Mouse (Mus musculus): ENCODE measurements around the gene Hist1h2bk. TPM values are rescaled to one million over a fixed set of nuclear protein-coding genes. Genes with fewer than 3 reads are reported as not detected.

Gene Hist1h2bk
- polyA plus RNA-seq, 1 experiment from 2014 or later = 19.4 TPM

DNA sequence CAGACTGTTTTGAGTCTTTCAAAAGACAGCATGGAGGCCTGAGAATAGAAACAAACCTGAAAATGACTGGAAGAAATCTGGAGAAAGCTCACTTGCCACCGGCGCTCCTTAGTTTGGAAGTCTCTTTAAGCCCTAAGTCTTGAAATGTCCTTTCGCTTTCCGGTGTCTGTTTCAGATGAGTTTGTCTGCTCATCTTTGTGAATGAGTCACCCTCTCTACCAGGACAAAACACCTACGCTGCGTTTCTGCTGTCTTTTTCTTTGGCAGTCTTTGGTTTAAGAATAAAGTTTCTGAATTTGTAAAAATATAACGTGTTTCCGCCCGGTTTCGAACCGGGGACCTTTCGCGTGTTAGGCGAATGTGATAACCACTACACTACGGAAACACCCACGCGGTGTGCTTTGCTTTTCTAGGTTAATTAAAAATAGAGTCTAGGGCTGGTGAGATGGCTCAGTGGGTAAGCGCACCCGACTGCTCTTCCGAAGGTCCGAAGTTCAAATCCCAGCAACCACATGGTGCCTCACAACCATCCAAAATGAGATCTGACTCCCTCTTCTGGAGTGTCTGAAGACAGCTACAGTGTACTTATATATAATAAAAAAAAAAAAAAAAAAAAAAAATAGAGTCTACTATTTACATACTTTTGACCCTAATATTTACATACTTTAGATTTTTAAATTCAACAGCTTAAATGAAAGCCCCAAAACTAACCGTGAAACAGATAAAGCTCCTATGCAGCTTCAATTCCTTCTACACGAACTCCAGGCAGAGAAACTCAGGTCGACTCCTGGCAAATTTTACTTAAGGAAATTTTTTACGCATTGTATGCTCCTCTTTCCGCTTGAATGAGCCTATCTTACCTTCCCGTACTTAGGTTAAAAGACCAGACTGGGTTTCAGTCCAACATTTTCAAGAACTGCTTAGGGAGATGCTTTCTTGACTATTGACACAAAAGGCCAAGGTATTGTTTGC, 19.9 kb upstream of the Hist1h2bk start:
- Histone ChIP-seq H3K9me3 (no peaks in the 10 kb centered on the region), H3K36me3 (no peaks in the 10 kb centered on the region), H3K27ac (no peak overlapping the region), H3K4me3 (no peak overlapping the region), H3K4me2 (replicated peaks) (no peak overlapping the region), H3K9ac (no peak overlapping the region), H3K27me3 (peaks cover 60% of the 10 kb centered on the region), H3K4me1 (no peaks in the 10 kb centered on the region)
- 16% methylated on average over 27 of the region's 27 CpGs for WGBS
- ATAC-seq (ENCODE audit: insufficient number of reproducible peaks, insufficient read depth, low FRiP score, low TSS enrichment) = no peak

DNA sequence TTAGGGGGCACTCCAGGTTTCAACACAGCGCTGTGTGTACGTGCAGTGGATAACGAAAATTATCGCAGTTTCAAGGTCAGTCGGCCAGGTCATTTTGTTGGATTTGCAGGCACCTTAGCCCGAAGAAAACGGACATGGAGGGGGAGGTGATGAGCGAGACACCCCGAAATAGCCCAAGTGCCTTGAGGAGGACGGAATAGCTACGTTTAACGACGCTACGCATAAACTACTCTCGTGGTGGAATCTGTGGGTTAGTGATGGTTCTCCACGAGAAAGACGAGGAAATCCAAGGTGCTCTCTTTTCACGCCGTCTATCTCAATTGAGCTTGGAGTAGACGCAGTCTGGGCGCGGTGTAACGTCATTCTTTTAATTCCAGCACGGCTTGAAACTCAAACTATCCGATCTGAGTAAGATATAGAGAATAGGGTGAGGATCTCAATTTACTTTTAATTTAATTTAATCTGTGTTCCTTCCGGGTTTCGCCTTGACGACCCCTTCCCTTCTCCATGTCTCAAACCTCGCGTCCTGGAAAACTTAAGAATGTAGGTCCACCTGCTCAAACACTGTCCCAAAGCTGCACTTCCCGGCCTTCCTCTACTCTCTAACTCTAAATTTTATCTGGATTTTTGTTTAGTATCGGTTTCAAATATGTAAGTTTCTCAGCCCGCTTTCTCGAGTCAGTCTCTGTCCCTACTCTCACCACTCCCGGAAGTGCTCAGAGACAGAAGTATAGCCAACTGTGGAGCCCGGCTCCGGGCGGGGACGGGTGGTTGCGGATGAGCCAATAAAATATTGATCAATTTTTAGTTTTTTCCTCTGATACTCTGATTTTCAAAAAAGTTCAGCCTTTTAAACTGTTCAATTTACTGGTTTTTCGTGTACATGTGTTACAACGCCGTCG, 15.5 kb upstream of the Hist1h2bk start:
- no peak overlapping the region for H3K9ac ChIP-seq
- no peaks in the 10 kb centered on the region for H3K4me1 ChIP-seq
- H3K27ac ChIP-seq = no peak overlapping the region
- peak overlapping the region; percentile 43 for H3K4me3 ChIP-seq
- H3K4me2 ChIP-seq (replicated peaks) = peak overlapping the region; percentile 60
- WGBS = under 1% methylated on average over 44 of the region's 44 CpGs
- peaks cover 26% of the 10 kb centered on the region for H3K27me3 ChIP-seq
- no peaks in the 10 kb centered on the region for H3K9me3 ChIP-seq
- no peak for ATAC-seq (ENCODE audit: insufficient number of reproducible peaks, insufficient read depth, low FRiP score, low TSS enrichment)
- H3K36me3 ChIP-seq = no peaks in the 10 kb centered on the region

DNA sequence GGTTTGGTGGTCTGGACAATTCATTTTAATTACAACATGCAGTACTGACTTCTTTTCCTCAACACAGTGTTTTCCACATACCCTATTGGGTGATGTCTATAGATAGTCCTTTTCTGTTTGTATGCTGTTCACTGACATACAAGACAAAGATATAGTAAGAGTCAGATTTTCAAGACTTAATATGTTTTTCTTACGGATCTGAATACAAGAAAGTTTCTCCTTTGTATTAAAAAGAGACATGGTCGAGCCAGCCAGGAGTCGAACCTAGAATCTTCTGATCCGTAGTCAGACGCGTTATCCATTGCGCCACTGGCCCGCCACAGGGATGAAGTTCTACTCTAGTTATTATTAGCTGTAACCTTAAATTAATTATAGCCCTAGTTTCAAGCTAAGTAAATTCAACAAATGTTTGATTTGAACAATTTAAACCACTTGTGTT, 14.8 kb upstream of the Hist1h2bk start:
- Histone ChIP-seq H3K27me3 (peaks cover 21% of the 10 kb centered on the region), H3K4me3 (peak overlapping the region; percentile 43), H3K36me3 (no peaks in the 10 kb centered on the region), H3K4me2 (replicated peaks) (peak overlapping the region; percentile 60), H3K9ac (no peak overlapping the region), H3K9me3 (no peaks in the 10 kb centered on the region), H3K27ac (no peak overlapping the region), H3K4me1 (no peaks in the 10 kb centered on the region)
- 0% methylated on average over 8 of the region's 8 CpGs for WGBS
- no peak for ATAC-seq (ENCODE audit: insufficient number of reproducible peaks, insufficient read depth, low FRiP score, low TSS enrichment)

DNA sequence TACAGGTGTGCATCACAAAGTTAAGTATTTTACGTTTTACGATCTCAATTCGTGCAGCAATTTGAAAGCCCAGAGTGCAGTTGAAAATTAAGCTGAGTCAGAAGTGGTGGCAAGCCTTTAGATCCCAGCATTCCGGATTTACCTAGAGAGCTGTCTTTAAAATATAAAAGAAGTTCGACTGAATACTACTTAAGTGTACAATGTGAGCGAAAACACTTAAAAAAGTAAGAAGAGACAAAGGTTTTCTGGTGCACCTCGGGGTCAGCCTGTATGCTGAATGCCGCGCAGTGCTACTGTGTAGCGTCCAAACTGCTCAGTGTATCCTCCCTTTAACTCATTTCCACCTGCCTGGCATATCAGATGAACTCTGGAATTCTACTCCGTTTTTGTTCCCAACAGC, 14.1 kb upstream of the Hist1h2bk start:
- Histone ChIP-seq H3K27me3 (peaks cover 21% of the 10 kb centered on the region), H3K9me3 (no peaks in the 10 kb centered on the region), H3K36me3 (no peaks in the 10 kb centered on the region), H3K9ac (peak overlapping the region; percentile 38; the same call in 1 of the 2 replicates), H3K4me3 (peak overlapping the region; percentile 43), H3K4me1 (no peaks in the 10 kb centered on the region), H3K27ac (no peak overlapping the region), H3K4me2 (replicated peaks) (peak overlapping the region; percentile 60)
- under 1% methylated on average over 11 of the region's 11 CpGs for WGBS
- ATAC-seq (ENCODE audit: insufficient number of reproducible peaks, insufficient read depth, low FRiP score, low TSS enrichment) = no peak

DNA sequence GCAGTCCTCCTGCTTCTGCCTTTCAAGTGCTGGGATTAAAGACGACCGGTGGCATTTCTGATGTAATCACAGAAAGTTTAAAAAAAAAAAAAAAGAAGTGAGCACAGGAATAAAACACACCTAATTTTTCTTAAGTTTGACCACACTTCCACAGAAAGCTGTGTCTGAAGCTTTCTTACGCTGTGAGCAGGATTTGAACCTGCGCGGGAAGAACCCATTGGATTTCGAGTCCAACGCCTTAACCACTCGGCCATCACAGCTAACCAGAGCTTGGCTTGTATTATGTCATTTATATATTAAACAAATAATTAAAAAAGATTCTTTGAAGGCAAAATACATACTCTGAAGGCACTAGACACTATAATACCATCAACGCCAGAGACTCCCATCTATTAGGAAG, 13.4 kb upstream of the Hist1h2bk start:
- Histone ChIP-seq H3K4me1 (no peaks in the 10 kb centered on the region), H3K9me3 (no peaks in the 10 kb centered on the region), H3K4me3 (peak overlapping the region; percentile 43), H3K27me3 (peaks cover 21% of the 10 kb centered on the region), H3K4me2 (replicated peaks) (peak overlapping the region; percentile 60), H3K36me3 (no peaks in the 10 kb centered on the region), H3K9ac (no peak overlapping the region), H3K27ac (no peak overlapping the region)
- ATAC-seq (ENCODE audit: insufficient number of reproducible peaks, insufficient read depth, low FRiP score, low TSS enrichment) = no peak
- under 1% methylated on average over 9 of the region's 9 CpGs for WGBS

DNA sequence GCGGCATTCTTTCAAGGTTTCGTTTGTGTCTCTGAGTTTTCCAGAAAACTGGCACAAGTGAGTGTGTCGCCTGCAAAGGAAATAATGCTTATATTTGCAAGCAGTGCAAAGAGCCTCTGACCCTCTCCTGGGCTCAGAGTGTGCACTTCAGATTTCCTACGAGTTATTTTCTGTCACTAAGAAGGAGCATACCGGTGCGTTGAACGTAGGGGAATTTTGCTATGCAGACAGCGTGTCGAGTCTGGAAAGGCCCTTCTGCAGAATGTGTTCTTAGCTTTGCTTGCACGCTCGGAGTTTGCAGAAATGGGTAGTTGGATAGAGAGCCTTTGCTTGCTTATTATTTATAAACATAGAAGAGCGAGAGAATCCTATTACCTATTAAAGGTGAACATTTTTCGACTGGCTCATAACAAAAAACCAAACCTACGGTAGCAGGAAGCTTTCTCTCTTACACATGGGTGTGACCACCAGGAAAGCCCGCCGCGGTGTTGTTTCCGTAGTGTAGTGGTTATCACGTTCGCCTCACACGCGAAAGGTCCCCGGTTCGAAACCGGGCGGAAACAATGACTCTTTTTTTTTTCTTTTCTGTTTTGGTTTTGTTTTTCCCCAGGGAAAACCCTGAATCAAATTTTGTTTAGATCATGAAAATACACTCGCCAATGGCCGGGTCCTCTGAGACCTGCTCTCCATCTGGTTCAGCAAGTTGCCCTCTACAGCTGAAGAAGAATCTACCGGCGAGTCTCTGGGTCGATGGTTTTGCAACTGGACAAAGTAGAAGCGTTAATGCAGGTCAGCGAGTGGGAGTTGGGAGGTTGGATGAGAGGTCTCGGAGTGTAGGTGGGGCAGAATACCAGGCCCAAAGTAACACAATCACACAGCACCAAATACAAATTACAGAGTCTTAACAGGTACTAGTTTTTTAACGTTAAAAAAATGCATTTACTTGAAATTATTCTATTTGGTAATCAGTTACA, 9.3 kb upstream of the Hist1h2bk start:
- Histone ChIP-seq H3K9ac (peak overlapping the region; percentile 42; the same call in 1 of the 2 replicates), H3K9me3 (no peaks in the 10 kb centered on the region), H3K4me2 (replicated peaks) (peak overlapping the region; percentile 55), H3K4me1 (no peaks in the 10 kb centered on the region), H3K4me3 (peak overlapping the region; percentile 46), H3K27me3 (no peaks in the 10 kb centered on the region), H3K36me3 (no peaks in the 10 kb centered on the region), H3K27ac (no peak overlapping the region)
- WGBS = 1% methylated on average over 35 of the region's 35 CpGs
- no peak for ATAC-seq (ENCODE audit: insufficient number of reproducible peaks, insufficient read depth, low FRiP score, low TSS enrichment)

DNA sequence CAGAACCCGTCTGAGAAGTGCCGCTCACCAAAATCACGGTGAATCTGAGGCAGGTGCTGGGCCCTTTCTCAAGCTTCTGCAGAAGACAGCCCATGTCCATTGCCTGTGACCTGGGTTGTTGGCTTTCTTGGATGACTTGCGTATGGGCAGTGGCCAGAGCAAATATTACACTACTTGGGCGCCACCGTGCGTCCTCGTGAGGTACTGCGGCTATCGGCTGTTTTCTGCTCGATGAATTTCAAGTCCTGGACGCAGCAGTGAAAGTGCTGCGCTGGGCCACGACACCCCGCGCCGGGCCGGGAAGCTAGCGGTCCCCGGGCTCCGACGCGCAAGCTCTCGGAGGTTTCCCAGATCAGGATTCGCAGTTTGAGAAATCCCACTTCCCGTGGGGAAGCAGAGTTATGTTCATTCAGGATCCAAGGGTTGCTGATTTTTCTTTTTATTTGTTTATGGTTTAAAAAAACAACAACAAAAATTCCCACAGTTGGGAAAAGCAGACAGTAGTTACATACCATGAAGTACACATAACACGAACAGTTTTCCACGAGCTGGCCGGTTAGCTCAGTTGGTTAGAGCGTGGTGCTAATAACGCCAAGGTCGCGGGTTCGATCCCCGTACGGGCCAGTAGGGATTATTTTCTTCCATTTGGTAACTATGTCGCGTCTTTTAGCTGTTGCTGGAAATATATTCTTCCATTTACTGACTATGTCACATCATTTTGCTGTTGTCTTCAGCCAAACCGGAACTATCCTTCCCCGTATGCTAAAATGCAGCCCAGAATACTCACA, 6.8 kb upstream of the Hist1h2bk start:
- WGBS = 1% methylated on average over 40 of the region's 40 CpGs
- Histone ChIP-seq H3K9ac (peak overlapping the region; percentile 63), H3K4me1 (peaks cover 2% of the 10 kb centered on the region; the same call in 1 of the 2 replicates), H3K9me3 (no peaks in the 10 kb centered on the region), H3K27ac (peak overlapping the region; percentile 66; the same call in 1 of the 2 replicates), H3K4me2 (replicated peaks) (peak overlapping the region; percentile 55), H3K36me3 (no peaks in the 10 kb centered on the region), H3K27me3 (no peaks in the 10 kb centered on the region), H3K4me3 (peak overlapping the region; percentile 46)
- 0 out of 2 replicates have a peak, but pooled peaks have one; percentile 29 for ATAC-seq (ENCODE audit: insufficient number of reproducible peaks, insufficient read depth, low FRiP score, low TSS enrichment)

DNA sequence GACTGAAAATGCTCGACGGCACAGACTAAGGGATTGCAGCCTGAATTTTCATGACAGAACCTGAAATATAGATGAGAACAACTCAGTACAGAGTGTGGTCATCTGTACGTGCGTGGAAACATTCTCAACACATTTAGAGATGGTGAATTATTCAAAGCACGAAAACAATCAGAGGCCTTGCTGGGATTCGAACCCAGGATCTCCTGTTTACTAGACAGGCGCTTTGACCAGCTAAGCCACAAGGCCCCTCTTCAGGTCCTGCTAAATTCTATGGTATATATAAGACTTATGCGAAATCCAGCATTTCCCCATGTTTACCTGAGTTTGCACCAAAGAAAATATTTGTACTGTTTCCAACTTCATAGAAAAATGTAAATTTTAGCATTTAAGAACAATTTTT, 5.7 kb upstream of the Hist1h2bk start:
- Histone ChIP-seq H3K4me2 (replicated peaks) (no peak overlapping the region), H3K9ac (no peak overlapping the region), H3K27me3 (no peaks in the 10 kb centered on the region), H3K27ac (no peak overlapping the region), H3K4me1 (peaks cover 11% of the 10 kb centered on the region; the same call in 1 of the 2 replicates), H3K4me3 (no peak overlapping the region), H3K36me3 (no peaks in the 10 kb centered on the region), H3K9me3 (no peaks in the 10 kb centered on the region)
- no peak for ATAC-seq (ENCODE audit: insufficient number of reproducible peaks, insufficient read depth, low FRiP score, low TSS enrichment)
- 23% methylated on average over 8 of the region's 8 CpGs for WGBS

DNA sequence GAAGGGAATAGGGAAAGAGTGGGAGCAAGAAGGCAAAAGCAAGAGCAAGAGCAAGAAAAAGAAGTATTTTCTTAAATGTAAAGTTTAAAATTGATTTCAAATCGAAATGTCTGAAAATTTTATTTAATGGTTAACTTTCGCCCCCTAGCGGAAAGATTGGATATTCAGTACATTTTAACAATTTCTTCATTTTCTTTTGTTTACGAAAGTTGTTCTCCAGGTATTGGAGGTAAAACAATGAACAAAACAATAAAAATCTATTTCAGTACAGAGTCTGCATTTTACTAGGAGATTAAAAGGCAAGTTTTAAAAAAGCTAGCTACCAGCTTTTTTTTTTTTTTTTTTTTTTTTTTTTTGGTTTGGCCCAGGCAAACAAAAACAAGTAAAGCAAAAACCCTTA, 5.2 kb upstream of the Hist1h2bk start:
- Histone ChIP-seq H3K9me3 (no peaks in the 10 kb centered on the region), H3K4me2 (replicated peaks) (no peak overlapping the region), H3K9ac (no peak overlapping the region), H3K27me3 (no peaks in the 10 kb centered on the region), H3K4me3 (no peak overlapping the region), H3K4me1 (peaks cover 11% of the 10 kb centered on the region; the same call in 1 of the 2 replicates), H3K27ac (no peak overlapping the region), H3K36me3 (no peaks in the 10 kb centered on the region)
- WGBS = 13% methylated on average over 4 of the region's 4 CpGs
- no peak for ATAC-seq (ENCODE audit: insufficient number of reproducible peaks, insufficient read depth, low FRiP score, low TSS enrichment)

DNA sequence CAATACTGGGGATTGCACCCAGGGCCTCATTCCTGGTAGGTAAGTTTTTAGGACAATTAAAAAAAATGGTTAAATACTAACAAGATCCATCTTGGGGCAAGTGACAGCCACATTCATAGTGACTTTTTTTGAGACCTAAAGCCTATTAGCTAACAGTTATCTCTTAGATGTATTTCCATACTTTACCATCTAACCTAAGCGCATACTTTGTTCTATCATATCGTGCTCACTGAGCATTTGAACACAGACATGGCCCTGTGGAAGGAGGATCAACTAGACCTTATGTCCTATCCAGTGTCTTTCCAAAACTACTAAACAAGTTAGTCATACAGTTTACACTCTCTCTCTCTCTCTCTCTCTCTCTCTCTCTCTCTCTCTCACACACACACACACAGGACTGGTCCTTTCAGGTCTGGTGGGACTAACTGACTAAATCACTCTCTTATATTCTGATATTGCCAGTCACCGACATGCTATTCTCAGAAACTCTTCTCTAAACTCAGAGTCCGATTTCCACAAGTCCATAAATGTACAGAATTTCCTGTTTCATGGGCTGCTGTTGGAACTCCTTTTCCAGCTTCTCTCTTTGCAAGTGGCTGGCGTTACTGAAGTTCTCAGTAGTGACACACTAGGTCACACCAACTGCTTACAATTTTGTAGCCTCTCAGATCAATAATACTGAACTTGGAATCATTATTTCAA, 1.8 kb upstream of the Hist1h2bk start:
- 46% methylated on average over 5 of the region's 5 CpGs for WGBS
- no peak for ATAC-seq (ENCODE audit: insufficient number of reproducible peaks, insufficient read depth, low FRiP score, low TSS enrichment)

More for the DNA sequence above, 1.8 kb upstream of the Hist1h2bk start:
- H3K27me3 ChIP-seq = no peaks in the 10 kb centered on the region
- H3K36me3 ChIP-seq = no peaks in the 10 kb centered on the region
- H3K4me2 ChIP-seq (replicated peaks) = peak overlapping the region; percentile 66
- H3K9me3 ChIP-seq = no peaks in the 10 kb centered on the region
- peaks cover 11% of the 10 kb centered on the region; the same call in 1 of the 2 replicates for H3K4me1 ChIP-seq
- peak overlapping the region; percentile 62 for H3K9ac ChIP-seq
- peak overlapping the region; percentile 91 for H3K27ac ChIP-seq
- peak overlapping the region; percentile 40 for H3K4me3 ChIP-seq

Data from embryonic facial prominence, embryonic 12.5 days (tissue).